Mouse (Mus musculus) CD4-positive, CD25-positive, alpha-beta regulatory T cell, adult 2 months (primary cell): ENCODE measurements around the gene Ttc23.

Experiments
- DNase-seq: peaks from one replicate; pipeline ENCODE4 v3.0.0-alpha.2; 2012; ENCODE audit warnings: low read depth, low spot score

The Ttc23 gene

DNA sequence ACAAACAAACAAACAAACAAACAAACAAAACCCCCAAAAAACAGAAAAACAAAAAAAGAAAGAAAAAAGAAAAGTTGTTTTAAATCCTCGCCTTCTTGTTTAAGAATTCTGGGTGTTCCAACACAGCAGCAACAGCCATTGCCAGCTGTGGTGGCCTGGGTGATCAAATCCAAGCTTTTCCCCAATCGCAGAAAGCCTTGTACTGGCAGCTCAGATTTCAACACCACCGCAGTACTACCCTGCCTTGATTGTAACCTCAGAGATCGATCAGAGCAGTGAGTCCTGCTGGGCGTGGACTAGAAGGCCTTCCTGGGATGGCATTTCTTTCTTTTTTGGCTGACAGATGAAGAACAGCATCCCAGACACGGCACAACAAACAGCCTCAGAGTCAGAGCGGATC, 48.7 kb downstream of the Ttc23 start:
- DNase-seq = no peak

DNA sequence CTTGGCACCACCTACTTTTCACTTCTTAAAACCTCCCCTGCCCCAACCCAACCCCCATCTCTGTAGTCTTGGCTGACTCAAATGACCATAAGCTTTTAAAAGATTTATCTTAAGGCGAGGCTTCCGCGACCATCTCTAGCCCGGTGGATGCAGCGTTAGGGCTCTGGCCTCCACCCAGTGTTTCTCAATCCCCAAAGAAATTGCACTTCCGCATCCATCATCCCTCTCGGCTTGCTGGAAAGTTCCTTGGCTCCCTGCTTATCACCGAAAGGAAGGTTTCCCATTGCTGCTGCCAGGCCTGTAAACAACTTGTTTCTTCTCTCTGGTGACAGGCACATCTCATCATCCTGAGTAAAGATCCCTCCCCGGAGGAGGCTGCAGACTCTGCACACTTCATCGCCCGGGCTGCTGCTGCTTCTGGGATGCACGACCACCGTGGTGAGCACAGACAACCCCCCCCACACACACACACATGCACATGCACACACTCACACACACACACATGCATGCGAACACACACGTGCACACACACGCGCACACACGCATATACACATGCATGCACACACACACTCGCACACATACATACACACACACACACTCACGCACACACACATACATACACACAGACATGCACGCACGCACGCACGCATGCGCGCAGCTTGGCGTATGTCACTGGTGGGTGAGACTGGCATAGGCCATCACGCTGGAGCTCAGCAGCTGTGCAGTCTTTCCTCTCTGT, 50.9 kb downstream of the Ttc23 start:
- DNase-seq = no peak

DNA sequence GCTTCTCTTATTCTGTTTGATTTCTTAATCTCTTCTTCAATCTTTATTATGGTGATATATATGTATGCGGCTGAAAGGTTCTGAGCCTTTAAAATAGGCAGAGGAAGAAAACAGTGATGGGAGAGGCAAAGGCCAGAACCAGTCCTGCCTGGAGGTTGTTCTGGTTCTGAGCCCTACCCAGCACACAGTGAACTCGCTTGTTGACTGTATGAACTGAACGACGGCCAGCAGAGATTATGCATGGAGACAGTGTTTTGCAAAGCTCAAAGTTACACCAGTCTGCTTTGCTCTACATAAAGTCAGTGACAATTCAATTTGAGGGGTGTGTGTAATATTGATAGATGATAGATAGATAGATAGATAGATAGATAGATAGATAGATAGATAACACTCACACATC, 52.1 kb downstream of the Ttc23 start:
- no peak for DNase-seq

DNA sequence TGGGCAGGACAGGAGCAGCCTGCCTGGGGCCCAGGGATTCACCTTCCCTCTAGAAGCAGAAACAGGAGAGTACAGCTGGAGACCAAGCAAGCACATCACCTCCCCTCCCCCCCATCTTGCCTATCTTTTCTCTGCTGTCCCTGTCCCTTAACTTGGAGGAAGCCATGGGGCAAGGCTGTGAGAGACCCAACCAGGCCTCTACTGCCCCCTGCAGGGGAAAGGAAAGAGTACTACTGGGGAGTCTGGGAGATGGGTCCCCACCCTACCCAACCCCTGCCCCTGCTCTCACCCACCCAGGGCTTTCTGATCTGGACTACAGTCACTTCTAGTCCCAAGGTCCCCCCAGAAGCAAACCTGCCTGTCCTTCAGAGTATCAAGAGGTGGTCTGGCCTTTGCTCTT, 53.6 kb downstream of the Ttc23 start:
- DNase-seq = peak; percentile 54

DNA sequence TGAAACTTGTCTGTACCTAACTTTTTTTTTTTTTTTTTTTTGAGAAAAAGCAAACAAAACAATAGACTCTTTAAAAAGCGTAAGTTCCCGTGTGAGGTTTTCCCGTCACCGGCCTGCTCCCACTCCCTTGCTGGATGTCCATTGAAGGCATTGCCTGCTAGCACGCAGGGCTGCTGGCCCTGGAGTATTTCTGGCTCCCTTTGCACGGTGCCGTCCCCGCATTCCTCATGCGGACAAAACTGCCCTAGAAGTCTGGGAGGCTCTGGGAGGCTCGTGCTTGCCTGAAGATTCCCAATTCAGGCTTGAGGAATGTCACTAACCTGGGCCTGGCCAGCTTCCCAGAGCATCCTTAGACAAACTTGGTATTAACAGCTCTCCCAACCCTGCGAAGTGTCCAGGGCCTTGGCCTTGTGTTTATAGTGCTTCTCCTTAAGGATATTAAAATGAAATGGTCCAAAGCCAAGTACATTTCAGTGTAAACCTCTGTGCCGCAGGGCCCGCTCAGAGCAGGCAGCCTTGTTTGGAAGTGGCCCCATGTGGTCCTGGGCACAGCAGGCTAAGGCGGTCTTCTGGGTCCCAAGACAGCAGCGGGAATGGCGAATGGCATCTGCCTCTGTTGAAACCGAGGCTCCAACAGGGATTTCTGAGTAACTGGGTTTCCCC, 54.2 kb downstream of the Ttc23 start:
- DNase-seq = no peak

DNA sequence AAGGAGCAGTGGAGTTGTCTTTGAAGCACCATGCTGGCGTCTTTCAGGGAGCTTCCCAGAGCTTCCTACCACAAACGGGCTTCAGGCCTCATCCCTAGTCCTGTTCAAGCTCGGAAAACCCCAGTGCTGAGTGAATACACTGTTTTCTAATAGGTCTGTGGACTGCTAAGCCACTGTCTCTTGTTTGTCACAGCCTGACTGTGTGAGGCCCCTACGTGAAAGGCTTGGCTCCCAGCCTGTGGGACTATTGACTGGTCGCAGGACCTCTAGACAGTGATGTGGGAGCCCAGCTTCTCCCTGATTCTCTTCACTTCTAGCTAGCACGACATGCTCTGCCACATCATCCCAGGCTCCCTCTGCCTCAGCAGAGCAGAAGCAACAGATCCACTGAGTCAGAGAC, 61.0 kb downstream of the Ttc23 start:
- no peak for DNase-seq

DNA sequence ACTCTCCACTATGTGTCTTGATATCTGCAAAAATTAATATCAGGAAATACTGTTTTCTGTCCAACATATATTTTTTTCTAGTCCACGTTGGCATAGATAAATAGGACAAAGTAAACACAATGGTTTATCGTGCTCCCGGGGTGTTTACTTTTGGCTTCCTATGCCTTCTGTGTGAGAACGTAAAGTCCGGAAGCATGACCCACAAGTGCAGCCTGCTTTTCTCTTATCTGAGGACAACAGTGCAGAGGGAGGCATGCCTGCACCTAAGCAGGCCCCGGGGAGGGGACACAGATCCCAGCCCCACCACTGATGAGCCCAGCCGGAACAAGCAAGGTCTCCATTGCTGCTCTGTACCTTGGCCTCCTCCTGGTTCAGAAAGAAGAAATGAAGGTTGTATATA, 63.0 kb downstream of the Ttc23 start:
- no peak for DNase-seq

DNA sequence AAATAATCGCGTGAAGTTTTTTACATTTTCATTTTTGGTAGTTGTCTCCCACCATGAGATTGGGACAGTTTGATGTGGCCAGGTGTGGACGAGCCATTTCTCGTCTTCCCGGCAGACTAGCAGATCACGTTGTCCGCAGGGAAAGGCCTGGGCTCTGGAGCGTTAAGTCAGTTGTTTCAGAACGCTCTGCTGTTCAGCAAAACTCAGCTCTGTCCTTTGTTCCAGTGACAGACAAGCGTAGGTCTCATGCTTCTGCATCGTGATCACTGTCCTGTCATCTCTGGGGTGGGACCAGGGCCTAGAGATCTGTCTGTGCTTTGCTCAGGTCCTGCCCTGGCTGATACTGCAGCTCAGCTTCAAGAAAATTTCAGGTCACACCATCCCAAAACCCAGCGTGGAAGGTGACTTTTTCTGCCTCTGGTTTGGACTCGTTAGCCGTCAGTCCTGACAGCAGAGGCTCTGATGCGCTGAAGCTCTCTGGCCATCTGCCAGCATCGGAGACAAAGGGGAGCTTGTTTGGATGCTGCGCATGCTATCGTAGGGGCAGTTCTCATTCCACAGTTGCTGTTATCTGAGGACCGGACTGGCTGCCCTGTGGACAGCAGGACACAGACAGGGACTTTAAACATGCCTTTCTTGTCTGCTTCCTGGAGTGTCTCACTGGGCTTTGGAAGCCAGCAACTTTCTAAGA, 66.8 kb downstream of the Ttc23 start:
- no peak for DNase-seq

DNA sequence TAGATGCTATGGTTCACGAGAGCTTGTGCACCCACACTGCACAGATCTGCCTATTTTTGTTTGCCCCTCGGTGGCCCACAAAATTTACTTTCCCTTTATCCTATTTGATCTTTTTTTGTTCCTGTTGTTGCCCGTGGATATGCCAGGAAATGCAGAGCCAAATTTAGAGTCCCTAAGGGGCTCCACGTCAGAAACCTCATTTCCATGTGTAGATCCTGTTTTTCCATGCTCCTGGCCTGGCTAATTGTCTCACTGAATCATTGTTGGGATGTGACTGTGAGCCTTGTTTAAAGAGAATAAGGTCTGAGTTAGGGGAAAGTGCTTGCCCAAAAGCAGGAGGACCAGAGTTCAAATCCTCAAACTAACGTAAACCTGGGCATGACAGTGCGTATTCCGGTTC, 68.0 kb downstream of the Ttc23 start:
- DNase-seq = no peak

DNA sequence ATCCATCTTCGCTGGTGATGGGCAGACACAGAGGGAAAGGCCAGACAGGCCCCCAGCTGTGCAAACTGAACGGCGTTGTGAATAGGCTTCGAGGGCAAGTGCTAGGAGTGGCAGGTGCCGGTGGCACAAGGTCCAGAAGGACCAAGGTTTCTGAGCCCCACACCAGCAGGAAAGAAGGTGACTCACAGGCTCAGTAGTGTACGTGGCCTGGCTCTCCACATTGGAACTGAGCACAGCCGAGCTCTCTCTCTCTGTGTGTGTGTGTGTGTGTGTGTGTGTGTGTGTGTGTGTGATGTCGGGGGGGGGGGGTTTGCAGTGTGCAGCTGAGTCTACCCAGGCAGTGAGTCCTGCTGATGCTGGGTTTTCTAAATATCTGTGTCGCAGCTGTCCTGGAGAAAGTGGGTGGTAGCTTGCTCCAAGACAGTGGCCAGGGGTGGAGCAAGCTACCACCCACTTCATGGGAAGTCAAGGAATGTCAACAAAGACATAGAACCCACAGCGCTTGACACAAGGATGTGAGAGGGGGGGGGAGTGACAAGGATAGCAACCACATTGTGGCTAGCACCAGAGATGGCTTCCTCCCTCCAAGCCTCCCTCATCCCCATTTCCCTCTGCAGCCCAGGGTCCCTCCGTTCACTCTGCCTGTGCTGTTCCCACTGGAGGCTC, 69.1 kb downstream of the Ttc23 start:
- no peak for DNase-seq

DNA sequence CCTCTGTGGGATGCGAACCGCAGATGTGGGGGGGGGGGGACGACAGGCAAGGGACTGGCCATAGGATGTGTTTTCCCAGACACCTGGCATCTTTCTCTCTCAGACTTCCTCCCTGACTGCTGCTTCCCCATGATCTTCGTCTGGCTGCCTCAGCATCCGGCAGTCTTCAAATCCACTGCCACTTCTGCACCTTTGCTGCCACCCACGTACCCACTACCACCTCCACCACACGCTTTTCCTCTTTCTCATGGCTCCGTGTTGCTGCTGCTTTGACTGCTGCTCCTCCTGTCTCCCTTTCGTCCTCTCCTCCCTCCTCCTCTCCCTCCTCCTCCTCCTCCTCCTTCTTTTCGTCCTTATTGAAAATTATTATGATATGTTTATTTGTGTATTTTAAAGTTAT, 69.7 kb downstream of the Ttc23 start:
- DNase-seq = no peak

DNA sequence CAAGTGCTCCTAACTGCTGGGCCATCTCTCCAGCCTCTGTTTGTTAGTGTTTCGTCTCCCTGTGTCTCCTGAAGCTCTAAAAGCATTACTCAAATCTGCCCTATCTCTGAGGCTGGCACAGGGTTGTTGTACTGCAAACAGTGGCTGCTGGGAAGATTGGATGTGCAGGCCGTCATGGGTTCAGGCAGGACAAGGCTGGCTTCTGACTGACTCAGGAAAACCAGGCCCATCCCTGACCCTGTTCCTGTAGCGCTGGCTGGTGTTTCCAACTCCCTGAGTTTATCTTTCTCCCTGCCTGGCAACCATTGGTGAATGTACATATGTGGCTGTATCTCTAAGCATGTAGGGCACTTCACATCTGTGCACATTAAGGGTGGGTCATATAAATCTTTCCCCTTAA, 70.3 kb downstream of the Ttc23 start:
- no peak for DNase-seq

DNA sequence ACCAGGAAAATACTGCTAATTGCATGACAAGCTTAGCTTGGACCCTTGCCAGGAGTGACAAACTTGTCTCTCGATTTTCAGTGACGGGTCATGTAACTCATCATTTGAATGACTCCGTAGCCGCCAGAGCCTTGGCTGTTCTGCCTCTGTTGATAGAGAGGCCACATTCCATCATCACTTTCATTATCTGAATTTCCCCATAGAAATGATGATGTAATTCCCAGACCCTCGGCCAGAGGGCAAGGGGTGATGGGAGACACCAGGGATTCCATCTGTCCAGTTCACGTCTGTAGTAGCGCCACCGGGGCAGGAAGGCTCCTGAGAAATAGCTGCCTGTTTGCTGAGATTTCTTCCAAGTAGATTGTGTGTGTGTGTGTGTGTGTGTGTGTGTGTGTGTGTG, 71.6 kb downstream of the Ttc23 start:
- DNase-seq = no peak

DNA sequence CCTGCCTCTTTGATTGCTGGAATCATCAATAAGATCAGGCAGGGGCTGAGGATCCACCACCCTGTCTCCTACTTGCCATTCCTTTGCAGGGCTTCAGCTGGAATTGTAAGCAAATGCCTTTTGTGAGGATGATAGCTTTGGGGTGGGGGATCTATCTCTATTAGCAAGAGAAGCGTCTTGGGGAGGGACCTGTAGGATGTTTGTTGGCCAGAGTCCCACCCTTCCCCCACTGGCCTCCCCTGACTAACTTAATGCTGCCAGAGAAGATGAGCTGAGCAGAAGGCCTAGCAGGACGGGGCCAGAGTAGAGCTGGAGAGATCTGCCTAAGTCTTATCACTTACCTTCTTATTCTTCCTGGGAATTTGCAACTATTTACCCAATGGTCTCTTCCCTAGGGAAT, 75.0 kb downstream of the Ttc23 start:
- no peak for DNase-seq

DNA sequence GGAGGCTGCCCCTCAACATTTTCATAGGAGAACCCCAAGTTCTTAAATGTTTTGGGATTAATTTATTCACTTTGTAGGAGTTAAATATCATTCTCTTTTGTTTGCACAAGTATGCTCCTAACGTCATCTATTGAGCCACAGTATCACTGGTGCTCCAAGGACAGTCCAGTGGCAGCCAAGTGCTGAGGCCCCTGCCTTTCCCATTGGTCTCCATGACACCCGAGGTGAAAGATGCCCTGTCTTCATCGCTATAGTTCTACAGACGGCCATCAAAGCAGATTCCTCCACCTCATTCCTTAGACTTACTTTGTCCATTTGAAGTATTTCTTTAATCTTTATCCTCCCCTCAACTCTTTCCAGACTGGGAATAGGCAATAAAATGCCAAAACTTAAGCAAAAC, 77.3 kb downstream of the Ttc23 start:
- DNase-seq = no peak

DNA sequence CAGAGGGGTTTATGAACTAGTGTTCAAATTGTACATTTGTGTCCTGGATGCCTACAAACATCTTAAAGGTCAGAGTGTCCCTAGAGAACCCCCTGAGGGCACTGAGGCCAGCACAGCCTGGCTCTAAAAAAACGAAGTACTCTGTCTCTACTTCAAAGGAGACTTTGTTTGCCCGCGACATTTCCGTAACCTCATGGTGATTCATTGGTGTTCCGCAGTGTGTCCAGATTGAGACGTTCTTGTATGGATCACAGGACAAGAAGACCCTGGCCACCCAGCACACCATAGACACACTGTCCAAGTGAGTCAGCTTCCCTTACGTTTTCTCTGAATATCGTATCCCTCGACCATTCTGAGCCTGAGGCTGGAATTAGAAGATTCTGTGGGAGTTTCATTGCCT, 77.8 kb downstream of the Ttc23 start:
- DNase-seq = no peak

DNA sequence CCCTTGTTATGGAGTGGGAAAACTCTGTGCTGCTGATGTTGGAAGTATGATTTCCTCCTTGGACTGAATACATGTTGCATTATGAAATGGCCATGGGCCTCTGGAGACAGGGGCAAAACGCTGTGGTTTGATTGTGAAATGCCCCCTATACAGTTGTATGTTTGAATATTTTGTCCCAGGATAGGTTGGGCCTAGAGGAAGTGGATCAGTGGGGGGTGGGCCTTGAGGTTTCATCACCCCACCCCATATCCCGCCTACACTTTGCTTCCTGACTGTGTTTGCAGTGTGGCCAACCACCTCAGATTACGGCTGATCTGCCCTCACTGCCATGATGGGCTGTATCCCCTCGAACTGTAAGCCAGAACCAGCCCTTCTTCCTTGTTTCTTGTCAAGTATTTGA, 81.0 kb downstream of the Ttc23 start:
- DNase-seq = no peak

DNA sequence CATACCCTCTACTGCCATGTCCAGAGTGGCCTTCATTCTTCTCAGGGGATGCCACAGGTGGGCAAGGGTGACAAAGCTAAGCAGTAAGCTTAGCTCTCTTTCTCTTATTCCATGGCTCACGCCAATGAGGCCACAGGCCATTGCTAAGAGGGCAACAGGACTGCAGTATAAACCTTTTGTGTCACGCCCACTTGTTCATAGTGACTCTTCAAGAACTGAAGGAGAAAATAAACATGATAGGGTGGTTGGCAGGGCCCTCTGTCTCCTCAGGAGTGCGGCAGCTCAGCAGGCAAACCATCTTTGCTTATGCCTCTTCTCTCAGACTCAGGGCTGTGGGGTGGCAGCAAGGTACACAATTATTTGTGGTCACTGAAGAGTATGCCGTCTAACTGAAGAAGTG, 81.6 kb downstream of the Ttc23 start:
- DNase-seq = no peak

DNA sequence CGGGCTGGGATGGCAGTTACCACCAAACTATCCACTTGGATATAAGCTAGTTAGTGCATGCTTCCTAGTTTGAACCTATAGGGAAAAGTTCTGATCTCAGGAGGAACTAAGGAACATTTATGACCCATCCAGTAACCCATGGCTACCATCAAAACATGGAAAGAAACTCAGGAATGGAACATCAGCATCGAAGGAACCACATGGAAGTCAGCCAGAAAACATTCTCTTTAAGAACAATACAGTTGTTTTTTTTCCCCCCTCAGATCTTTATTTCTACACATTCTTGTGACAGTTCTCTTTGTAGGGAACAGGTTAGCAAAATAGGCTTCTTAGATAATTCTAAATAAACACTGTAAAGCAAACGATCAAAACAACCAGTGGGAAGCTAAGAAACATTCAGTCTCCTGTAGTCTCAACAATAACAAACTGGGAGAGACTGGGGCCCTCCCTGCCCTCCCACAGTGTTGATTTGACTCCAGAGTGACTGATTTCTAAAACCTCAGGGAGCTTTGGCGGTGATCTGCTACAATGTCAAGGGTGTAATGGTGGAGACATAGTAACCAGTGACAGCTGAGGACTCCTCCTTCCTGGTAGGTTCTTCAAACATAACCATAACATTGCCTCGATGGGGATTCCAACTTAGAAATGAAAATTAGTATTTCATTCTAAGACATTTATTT, 83.4 kb downstream of the Ttc23 start:
- DNase-seq = no peak

DNA sequence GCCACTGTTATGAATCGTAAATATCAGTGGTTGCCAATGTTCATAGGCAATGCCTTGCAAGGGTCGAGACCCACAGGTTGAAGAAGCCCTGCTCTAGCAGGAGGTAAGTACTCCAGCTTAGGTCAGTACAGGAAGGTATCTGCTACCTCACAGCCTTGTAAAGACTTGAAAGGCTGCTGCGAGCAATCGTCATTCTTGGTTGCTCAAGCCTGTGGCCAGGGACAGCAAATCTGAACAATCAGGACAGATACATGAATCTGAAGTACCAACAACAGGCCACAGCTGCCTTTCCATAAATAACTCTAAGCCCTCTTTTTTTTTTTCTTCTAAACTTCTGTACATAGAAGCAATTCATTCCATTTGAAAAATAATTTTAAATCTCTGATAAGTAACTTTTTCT, 85.1 kb downstream of the Ttc23 start:
- DNase-seq = no peak

DNA sequence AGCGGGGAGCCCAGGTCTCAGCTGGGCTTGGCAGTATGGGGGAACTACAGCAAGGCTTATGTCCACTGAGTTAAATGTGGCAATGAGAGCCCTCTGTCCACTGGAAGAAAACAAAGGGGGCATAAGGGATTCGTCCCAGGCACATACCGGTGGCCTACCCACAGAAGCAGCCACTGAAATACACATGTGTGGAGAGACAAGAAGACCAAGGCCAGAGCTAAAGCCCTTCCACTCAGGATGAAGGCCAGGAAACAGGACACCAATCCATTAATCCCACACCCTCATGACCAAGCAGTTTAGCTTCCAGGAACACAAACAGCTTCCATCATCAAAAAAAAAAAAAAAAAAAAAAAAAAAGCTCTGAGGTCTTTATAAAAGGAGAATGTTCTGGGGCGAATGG, 93.2 kb downstream of the Ttc23 start:
- no peak for DNase-seq

DNA sequence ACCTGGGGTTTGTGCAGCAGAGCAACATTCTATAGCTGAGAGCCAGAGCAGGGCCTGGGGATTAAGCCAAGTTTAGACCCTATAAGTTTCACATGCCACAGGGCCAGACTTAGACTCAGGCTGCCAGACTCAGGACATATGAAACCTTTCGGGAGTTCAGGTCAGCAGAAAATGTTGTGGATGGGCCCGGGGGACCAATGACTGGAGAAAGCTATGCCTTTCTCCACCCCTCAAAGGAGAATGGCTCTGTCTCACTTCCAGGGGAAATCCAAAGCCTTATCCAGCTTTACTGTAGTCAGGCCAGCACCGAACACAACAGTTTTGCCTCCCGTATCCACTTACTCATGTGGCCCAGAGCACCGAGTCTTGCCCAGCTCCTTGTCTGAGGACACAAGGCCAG, 93.6 kb downstream of the Ttc23 start:
- no peak for DNase-seq
